Mouse (Mus musculus) lung, embryonic 15.5 days (tissue): ENCODE results near the gene Tmem159. TPM values are rescaled to one million over a fixed set of nuclear protein-coding genes. Genes with fewer than 3 reads are reported as not detected.

Experiments used
- ATAC-seq: fragments of 200-750 bp; cut with Nextera tagmentation; 2 replicates; pipeline ENCODE4 v1.8.0; 2017; ENCODE audit warnings: moderate number of reproducible peaks, borderline replicate concordance; ENCODE audit not compliant: low FRiP score, low TSS enrichment; ENCODE audit errors: extremely low read depth
- H3K27ac ChIP-seq: fragments of 300-500 bp; sonication (generic); 2 replicates; pipeline ENCODE4 v1.5.1; 2015; ENCODE audit warnings: moderate library complexity, mild to moderate bottlenecking, inconsistent platforms
- H3K27me3 ChIP-seq: fragments of 300-500 bp; sonication (generic); 2 replicates; pipeline ENCODE4 v1.6.1; 2015; ENCODE audit warnings: inconsistent platforms
- H3K36me3 ChIP-seq: fragments of 300-500 bp; sonication (generic); 2 replicates; pipeline ENCODE4 v1.6.1; 2015; ENCODE audit warnings: inconsistent platforms
- H3K4me1 ChIP-seq: fragments of 300-500 bp; sonication (generic); 2 replicates; pipeline ENCODE4 v1.6.1; 2015; ENCODE audit warnings: inconsistent platforms
- H3K4me2 ChIP-seq: fragments of 300-500 bp; sonication (generic); 2 replicates; pipeline ENCODE4 v1.6.1; 2015; ENCODE audit warnings: inconsistent platforms, mild to moderate bottlenecking, moderate library complexity
- H3K4me3 ChIP-seq: fragments of 300-500 bp; sonication (generic); 2 replicates; pipeline ENCODE4 v1.5.1; 2015; ENCODE audit warnings: mild to moderate bottlenecking, inconsistent platforms
- H3K9ac ChIP-seq: fragments of 300-500 bp; sonication (generic); 2 replicates; pipeline ENCODE4 v1.6.1; 2015; ENCODE audit warnings: inconsistent platforms
- H3K9me3 ChIP-seq: fragments of 300-500 bp; sonication (generic); 2 replicates; pipeline ENCODE4 v1.6.1; 2016; ENCODE audit warnings: inconsistent platforms
- WGBS: fragments of 180-500 bp; shearing (Covaris S2); methylation state at CpG from one replicate; pipeline ENCODE4 v1.1.7; 2015; 5-methylcytosine and 5-hydroxymethylcytosine counted together
- polyA plus RNA-seq: library from polyadenylated mRNA; unstranded; fragments of >200 nt; fragmentation: Nextera tagmentation; extraction: Ambion mirVana; gene quantifications from 2 replicates; pipeline ENCODE4 v1.2.1, GENCODE M21; 2015

Gene Tmem159
- polyA plus RNA-seq, 1 experiment from 2014 or later = 43.7 TPM

DNA sequence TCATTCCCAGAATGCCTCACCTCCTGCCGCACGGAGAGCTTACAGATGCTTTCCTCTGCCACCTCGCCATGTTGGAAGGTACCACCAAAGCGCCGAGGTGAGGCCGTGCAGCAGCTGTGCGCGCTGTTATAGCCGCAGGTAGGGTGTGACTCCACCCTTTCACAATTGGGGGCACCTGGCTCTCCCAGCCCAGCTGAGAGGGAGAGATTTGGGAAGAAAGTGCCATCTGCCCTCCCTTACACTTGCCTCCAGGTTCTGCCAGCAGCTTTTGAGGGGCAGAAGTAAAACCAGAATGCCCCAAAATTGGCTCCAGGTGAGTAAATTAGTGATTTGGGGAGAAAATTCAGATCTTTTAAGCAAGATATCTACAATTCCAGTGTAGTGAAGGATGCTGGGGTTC, 43.0 kb downstream of the Tmem159 start, which contains the start of gene Zp2:
TSS of gene Zp2 (minus strand) at position 101 of the 400 bp plus-strand sequence.
- H3K36me3 ChIP-seq = no peaks in the 10 kb centered on the region
- WGBS = 68% methylated on average over 9 of the region's 9 CpGs
- H3K9ac ChIP-seq = no peak within 1 kb of the TSS
- no peak within 1 kb of the TSS for H3K4me3 ChIP-seq
- ATAC-seq = no peak
- no peak within 1 kb of the TSS for H3K27ac ChIP-seq
- no peaks in the 10 kb centered on the region for H3K27me3 ChIP-seq
- H3K9me3 ChIP-seq = no peaks in the 10 kb centered on the region
- no peaks in the 10 kb centered on the region for H3K4me1 ChIP-seq
- H3K4me2 ChIP-seq = no peak within 1 kb of the TSS

DNA sequence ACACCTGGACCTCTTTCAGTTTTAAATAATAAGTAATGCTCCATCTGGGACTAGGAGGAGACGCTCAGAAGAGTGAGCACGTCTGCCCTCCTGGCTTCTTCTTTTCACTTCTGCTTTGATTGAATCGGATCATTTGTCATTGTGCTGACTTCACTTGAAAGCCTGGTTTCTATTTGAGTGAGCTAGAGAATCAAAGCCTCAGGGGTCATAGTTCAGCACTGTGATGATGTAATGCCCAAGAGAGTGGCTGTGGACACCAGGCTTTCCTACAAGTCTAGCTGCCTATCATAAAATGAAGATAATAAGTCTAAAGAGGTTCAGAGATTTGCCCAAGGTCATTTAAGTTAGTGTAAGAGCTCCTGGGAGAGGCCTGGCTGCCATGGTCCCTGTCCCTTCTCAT, 48.1 kb downstream of the Tmem159 start:
- Histone ChIP-seq H3K4me3 (no peak overlapping the region), H3K4me2 (no peak overlapping the region), H3K9me3 (no peaks in the 10 kb centered on the region), H3K27me3 (no peaks in the 10 kb centered on the region), H3K27ac (no peak overlapping the region), H3K36me3 (no peaks in the 10 kb centered on the region), H3K9ac (no peak overlapping the region), H3K4me1 (no peaks in the 10 kb centered on the region)
- no peak for ATAC-seq
- 29% methylated on average over 3 of the region's 3 CpGs for WGBS

DNA sequence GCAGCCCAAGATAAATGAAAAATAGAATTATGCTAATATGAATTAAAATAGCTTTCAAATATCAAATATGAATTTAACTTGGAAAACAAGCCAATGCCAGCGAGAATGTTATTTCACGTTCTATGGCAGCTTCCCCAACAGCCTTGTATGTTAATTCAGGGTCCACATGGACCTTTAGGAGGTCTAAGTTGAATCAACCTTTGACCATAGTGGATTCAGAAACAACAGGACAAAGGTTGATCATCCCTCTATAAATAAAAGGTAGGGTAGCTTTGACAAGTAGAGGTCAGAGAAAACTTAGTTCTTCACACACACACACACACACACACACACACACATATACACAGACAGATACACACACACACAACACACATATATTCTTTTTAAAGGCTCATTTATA, 48.7 kb downstream of the Tmem159 start:
- Histone ChIP-seq H3K36me3 (no peaks in the 10 kb centered on the region), H3K27me3 (no peaks in the 10 kb centered on the region), H3K9ac (no peak overlapping the region), H3K4me3 (no peak overlapping the region), H3K4me2 (no peak overlapping the region), H3K27ac (no peak overlapping the region), H3K4me1 (no peaks in the 10 kb centered on the region), H3K9me3 (no peaks in the 10 kb centered on the region)
- ATAC-seq = no peak
- 76% methylated on average over 2 of the region's 2 CpGs for WGBS

DNA sequence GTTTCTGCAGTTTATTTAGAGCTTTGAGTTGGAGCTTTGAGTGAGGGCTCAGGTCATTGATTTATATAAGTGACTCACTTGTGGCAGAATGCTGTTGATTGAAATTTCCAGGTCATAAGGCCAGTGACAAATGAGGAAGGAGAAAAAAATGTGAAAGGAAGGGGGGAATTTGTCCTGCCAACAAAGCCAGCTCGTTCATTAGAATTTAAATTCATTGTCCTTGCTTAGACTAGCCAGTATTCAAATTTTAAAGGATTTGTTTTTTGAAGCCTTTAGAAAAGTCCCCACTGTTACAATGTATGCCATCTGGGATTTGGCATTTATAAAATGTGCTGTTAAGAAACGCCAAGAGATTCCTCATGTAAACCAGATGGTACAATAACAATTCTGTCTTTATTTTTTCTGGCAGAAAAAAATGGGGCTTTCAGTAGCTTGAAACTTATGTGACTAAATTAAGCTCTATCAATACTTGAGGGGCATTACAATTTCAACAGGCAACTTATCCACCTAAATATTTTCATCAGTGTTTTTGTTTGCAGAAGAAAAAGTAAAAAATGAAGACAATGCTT, 54.8 kb downstream of the Tmem159 start:
- WGBS = 31% methylated on average over 2 of the region's 2 CpGs
- Histone ChIP-seq H3K9ac (no peak overlapping the region), H3K9me3 (no peaks in the 10 kb centered on the region), H3K27me3 (no peaks in the 10 kb centered on the region), H3K36me3 (no peaks in the 10 kb centered on the region), H3K4me2 (no peak overlapping the region), H3K4me1 (no peaks in the 10 kb centered on the region), H3K4me3 (no peak overlapping the region), H3K27ac (no peak overlapping the region)
- ATAC-seq = no peak

DNA sequence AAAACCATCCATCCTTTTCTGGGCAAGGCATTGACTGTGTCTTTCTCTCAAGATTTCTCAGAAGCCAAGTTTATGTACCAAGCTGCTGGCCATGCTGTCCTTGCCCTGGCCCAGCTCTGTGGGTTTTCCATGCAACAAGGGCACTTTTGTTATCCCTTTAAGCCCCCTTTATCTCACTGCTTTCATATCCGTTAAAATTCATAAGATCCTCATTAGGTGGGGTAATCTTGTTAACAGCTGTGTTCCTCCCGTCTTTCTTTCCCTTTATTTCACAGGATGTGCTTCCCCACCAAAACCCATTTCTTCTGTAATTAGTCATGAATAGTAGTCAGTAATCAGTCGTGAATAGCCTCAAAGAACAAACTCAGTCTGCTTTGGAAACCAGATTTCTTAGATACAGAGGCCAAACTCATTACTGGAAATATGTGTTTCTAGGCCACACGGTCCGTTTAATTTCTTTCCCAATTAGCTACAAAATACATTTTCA, 55.5 kb downstream of the Tmem159 start:
- H3K4me3 ChIP-seq = no peak overlapping the region
- WGBS = 57% methylated on average over 5 of the region's 5 CpGs
- no peaks in the 10 kb centered on the region for H3K4me1 ChIP-seq
- H3K36me3 ChIP-seq = no peaks in the 10 kb centered on the region
- H3K27ac ChIP-seq = no peak overlapping the region
- no peak for ATAC-seq
- no peaks in the 10 kb centered on the region for H3K9me3 ChIP-seq
- H3K9ac ChIP-seq = no peak overlapping the region
- H3K4me2 ChIP-seq = no peak overlapping the region
- no peaks in the 10 kb centered on the region for H3K27me3 ChIP-seq

DNA sequence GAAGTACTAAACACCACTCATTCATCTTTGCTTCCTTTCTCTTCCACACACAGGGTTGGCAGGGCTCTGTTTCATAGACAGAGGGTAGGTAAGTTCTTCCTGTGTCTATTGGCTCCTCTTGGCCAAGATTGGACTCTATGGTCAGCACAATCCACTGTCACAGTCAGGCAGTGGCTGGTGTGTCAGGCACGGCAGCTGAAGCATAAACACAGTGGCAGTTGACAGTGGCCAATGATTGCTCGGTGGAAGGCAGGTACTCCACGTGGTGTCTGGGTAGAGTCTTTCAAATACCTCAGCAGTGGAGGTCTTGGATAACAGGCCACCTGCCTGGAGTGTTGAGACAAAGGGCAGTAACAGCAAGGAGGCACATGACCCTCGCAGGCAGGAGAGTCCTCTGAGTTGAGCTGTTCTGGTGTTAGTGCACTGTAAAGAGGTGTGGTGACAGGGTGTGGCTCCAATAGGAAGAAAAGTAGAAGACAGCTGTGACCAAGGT, 56.0 kb downstream of the Tmem159 start:
- Histone ChIP-seq H3K27ac (no peak overlapping the region), H3K36me3 (no peaks in the 10 kb centered on the region), H3K27me3 (no peaks in the 10 kb centered on the region), H3K4me1 (no peaks in the 10 kb centered on the region), H3K9me3 (no peaks in the 10 kb centered on the region), H3K4me3 (no peak overlapping the region), H3K4me2 (no peak overlapping the region), H3K9ac (no peak overlapping the region)
- WGBS = 37% methylated on average over 4 of the region's 4 CpGs
- ATAC-seq = no peak

DNA sequence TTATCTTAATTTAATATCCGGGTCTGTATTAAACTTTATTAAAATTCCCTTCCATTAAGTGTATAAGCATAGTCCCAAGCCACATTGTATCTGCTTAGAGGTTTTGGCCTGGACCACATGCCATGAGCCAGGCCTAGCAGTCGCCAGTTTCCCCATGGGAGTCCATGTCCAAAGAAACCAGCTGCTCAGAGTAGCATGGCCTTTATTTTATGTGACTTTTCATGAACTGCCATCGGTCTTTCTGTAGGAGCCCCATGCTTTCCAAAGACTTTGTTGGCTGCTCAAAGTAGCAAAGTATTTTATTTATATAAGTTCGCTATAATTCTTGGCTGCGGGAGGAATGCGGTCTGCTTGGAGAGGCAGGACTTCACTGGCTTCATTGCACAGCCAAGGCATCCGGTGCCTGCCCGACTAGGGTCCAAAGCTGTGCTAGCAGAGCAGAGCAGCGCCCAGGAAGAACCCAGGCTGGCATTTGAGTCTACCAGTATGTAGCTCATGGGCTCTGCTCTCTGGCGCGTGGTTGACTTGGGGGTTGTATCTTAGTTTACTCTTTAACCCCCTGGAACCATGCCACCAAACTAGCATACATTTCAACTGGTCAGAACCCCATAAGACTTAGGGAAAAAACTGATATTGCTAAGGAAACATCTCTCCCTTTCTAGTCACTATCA, 61.6 kb downstream of the Tmem159 start:
- ATAC-seq = no peak
- WGBS = 70% methylated on average over 11 of the region's 11 CpGs

More for the DNA sequence above, 61.6 kb downstream of the Tmem159 start:
- H3K9me3 ChIP-seq = no peaks in the 10 kb centered on the region
- H3K27ac ChIP-seq = no peak overlapping the region
- H3K4me2 ChIP-seq = no peak overlapping the region
- no peaks in the 10 kb centered on the region for H3K36me3 ChIP-seq
- H3K27me3 ChIP-seq = no peaks in the 10 kb centered on the region
- no peak overlapping the region for H3K4me3 ChIP-seq
- no peaks in the 10 kb centered on the region for H3K4me1 ChIP-seq
- no peak overlapping the region for H3K9ac ChIP-seq

Other genes starting within 250 kb of the Tmem159 start
- gene Lyrm1, start 206.5 kb upstream of the Tmem159 start, polyA plus RNA-seq = 7.0 and 9.0 TPM in 2 replicates
- 9.4 and 11.3 TPM in 2 replicates for gene Dcun1d3, start 206.1 kb upstream of the Tmem159 start, polyA plus RNA-seq
- gene Dnah3, start 7.1 kb upstream of the Tmem159 start, polyA plus RNA-seq = 0.40 and 0.60 TPM in 2 replicates
- not detected in 2 replicates for gene Zp2, start 42.9 kb downstream of the Tmem159 start, polyA plus RNA-seq
- not detected in 2 replicates for gene Anks4b, start 71.5 kb downstream of the Tmem159 start, polyA plus RNA-seq
- 4.3 and 4.4 TPM in 2 replicates for gene Crym, start 99.8 kb downstream of the Tmem159 start, polyA plus RNA-seq
- not detected in 2 replicates for gene Abca14, start 101.6 kb downstream of the Tmem159 start, polyA plus RNA-seq
- not detected in 2 replicates for gene Abca15, start 226.3 kb downstream of the Tmem159 start, polyA plus RNA-seq